Mouse (Mus musculus): Measurements from ENCODE around the gene Spr.

- TF ChIP-seq CTCF (IDR thresholded peaks at IDR 0.05; ENCODE audit: extremely low read depth, insufficient read length, insufficient replicate concordance, low read depth, low read length) (no peak), POLR2A (IDR thresholded peaks at IDR 0.05; ENCODE audit: low read depth, low read length) (no peak)
These were observed 50.9 kb downstream of the Spr start for GRCm38 (mm10) chr6:85086645-85087044.

Data from small intestine, adult 2 months (tissue).